In the genomic region with DNA sequence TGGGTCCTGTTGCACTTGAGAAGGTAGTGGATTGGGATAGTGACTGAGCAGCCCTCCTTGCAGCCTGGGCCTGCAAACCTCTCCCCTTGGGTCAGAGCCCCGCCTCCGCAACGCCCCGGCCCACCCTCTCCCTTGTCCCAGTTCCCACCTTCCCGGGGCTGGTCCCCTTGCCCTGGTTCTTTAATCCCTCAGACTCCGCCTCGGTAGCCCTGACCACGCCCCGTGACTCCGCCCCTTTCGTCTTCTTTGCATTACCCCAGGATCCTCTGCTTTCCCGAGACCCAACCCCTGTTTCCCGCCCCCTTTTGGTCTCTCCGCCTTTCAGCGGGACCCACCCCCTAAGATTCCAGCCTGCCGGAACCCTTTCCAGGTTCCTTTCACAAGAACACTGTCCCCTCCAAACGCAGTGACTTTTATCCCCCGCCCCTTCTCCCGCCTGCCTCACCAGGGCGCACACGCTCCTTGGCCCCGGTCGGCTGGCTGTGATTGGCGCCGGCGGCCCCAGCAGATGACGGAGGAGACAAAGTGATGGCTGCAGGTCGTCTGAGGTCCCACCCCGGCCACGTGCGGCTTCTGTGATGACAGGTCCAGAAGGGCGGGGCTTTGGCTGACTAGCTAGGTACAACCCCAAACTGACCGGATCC, we compare ENCODE assay signal across 8 mouse cellular contexts. TPM values are rescaled to one million over a fixed set of nuclear protein-coding genes. Genes with fewer than 3 reads are reported as not detected.
DNase-seq lines count a peak whose midpoint lies in the region; ATAC-seq lines count a peak whose summit lies in the region.

A gene (minus strand): TSS at position 562 of the 644 bp plus-strand sequence.

- H3K4me3 ChIP-seq in hindbrain, embryonic 16.5 days (ENCODE audit: low read length) = peak within 1 kb of the TSS; percentile 55
- H3K4me3 ChIP-seq in macrophage (ENCODE audit: inconsistent target) = peak within 1 kb of the TSS; percentile 62

- peak; percentile 98 for DNase-seq in WW6 (ENCODE audit: low read depth, low spot score)
- peak; percentile 87 to 93 for DNase-seq in cerebellum, postnatal 4 days (ENCODE audit: low spot score in 2 of 2)
- DNase-seq in gastrocnemius, adult 18-20 months (ENCODE audit: low spot score) = peak; percentile 99
- DNase-seq in left cerebral cortex, adult 18-20 months (ENCODE audit: low spot score in 2 of 2) = peak; percentile 91 to 93
- DNase-seq in right cerebral cortex, adult 18-20 months = peak; percentile 94
- peak; percentile 96 for DNase-seq in urinary bladder, postnatal 10 days (ENCODE audit: low spot score)

- peak within 1 kb of the TSS; percentile 72 for H3K4me2 ChIP-seq in hindbrain, embryonic 16.5 days (ENCODE audit: low read length)

- no peaks in the 10 kb centered on the region; the same call in 1 of the 2 replicates for H3K79me2 ChIP-seq in macrophage (ENCODE audit: inconsistent target)

- no peaks in the 10 kb centered on the region for H3K36me3 ChIP-seq in hindbrain, embryonic 16.5 days (ENCODE audit: control insufficient read depth, insufficient read depth, low read length)
- H3K36me3 ChIP-seq in macrophage (ENCODE audit: inconsistent target) = no peaks in the 10 kb centered on the region

- peaks cover 24% of the 10 kb centered on the region for H3K4me1 ChIP-seq in hindbrain, embryonic 16.5 days (ENCODE audit: control insufficient read depth, insufficient read depth, low read depth, low read length)

- ATAC-seq in hindbrain, embryonic 16.5 days = peak; percentile 93

- H3K27me3 ChIP-seq in hindbrain, embryonic 16.5 days (replicated peaks; ENCODE audit: control insufficient read depth, insufficient read depth, low read length) = no peaks in the 10 kb centered on the region

- under 1% methylated on average over 33 of the region's 33 CpGs for WGBS in hindbrain, embryonic 16.5 days
- 2% methylated on average over 33 of the region's 33 CpGs for WGBS in macrophage (ENCODE audit: missing documents)

- H3K9me3 ChIP-seq in hindbrain, embryonic 16.5 days (ENCODE audit: control insufficient read depth, low read length) = no peaks in the 10 kb centered on the region

- peak within 1 kb of the TSS; percentile 92 for H3K27ac ChIP-seq in hindbrain, embryonic 16.5 days (ENCODE audit: low read depth, low read length)
- H3K27ac ChIP-seq in macrophage = peak within 1 kb of the TSS; percentile 96

- H3K9ac ChIP-seq in hindbrain, embryonic 16.5 days (ENCODE audit: low read depth, low read length) = peak within 1 kb of the TSS; percentile 63

RNA-seq across cellular contexts. Expression of the gene that starts here (rescaled TPM):
- 10 to 100 TPM; 27.6 to 28.1 TPM for total RNA-seq in gastrocnemius, adult 18-20 months (2021)
- polyA plus RNA-seq in hindbrain, embryonic 16.5 days (2015; fragmentation: Nextera tagmentation; extraction: Ambion mirVana) = 32.3 and 36.3 TPM in 2 replicates
- total RNA-seq in left cerebral cortex, adult 18-20 months (2021) = 10 to 100 TPM; 33.0 to 34.3 TPM
- total RNA-seq in macrophage (2018; cell fraction: chromatin; rRNA removed) = 100 to 1,000 TPM in 19 of 26 experiments, 10 to 100 TPM in 7; 51.3 to 209 (median 126) TPM
- 10 to 100 TPM; 48.3 to 79.6 (median 54.6) TPM for total RNA-seq in macrophage (2018; cell fraction: cytosol; rRNA removed)
- total RNA-seq in macrophage (2018; cell fraction: nucleus; rRNA removed) = 100 to 1,000 TPM in 6 of 26 experiments, 10 to 100 TPM in 20; 50.1 to 117 (median 81.6) TPM
- polyA plus RNA-seq in macrophage (2018) = 31.7 to 44.7 TPM (median 36.4 TPM) in 3 replicates

Comparison
In these comparisons a context has a peak if more than half of its experiments do, and no peak if none do; other contexts are left out.
1. Peak in every context shown above with its lines: DNase-seq, ATAC-seq, H3K4me3 ChIP-seq and H3K27ac ChIP-seq.